Mouse (Mus musculus): ENCODE results near the gene Gm10073. TPM values are rescaled to one million over a fixed set of nuclear protein-coding genes. Genes with fewer than 3 reads are reported as not detected.
"Not testable (repeated sequence)": the region's sequence is repeated elsewhere in the genome, so short reads cannot be mapped to it uniquely, and the experiment has no call there.

Gene Gm10073
- polyA plus RNA-seq, 1 experiment: 99.0 TPM

DNA sequence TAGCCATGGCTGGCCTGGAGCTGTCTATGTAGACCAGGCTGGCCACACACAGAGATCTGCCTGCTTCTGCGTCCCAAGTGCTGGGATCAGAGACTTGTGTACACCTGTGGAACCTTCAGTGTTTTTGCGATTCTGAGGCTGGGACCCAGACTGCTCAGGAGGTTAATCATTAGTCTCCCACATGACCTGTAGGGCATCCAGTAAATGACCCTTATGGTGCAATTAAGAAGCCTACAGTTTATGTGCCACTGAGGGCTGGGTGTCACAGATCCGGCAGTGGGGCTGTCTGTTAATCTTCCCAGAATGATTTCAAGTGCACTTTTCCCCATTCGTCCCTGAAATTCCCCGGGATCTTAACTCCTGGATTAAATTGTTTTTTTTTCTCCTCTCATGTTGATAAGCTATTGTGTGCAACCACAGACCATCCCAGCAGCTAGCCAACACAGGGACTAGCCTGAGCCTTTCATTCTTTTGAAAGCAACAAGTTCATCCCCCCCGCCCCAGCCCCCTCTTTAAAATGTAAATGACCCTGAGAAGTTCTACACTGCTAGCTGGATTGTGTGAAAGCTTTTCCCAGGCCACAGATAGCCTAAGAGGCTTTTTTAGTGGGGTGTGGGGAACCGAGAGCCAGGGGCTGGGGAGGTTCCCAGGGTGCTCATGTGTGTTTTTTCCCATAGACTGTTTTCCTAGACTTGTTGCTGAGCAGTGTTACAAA, 26.2 kb upstream of the Gm10073 start:
- Histone ChIP-seq H3K4me2 (ENCODE audit: low read depth) (no peak overlapping the region), H3K36me3 (ENCODE audit: control insufficient read depth, insufficient read depth) (no peaks in the 10 kb centered on the region), H3ac (ENCODE audit: control insufficient read depth, insufficient read length) (no peak overlapping the region), H3K79me2 (ENCODE audit: control insufficient read depth, insufficient read depth) (no peaks in the 10 kb centered on the region), H3K4me3 (no peak overlapping the region), H3K27me3 (ENCODE audit: control insufficient read depth, insufficient read depth, insufficient read length) (no peaks in the 10 kb centered on the region)
- TF ChIP-seq USF1 (IDR thresholded peaks at IDR 0.05; ENCODE audit: low read depth): no peak
- no peak for TF ChIP-seq CEBPB (IDR thresholded peaks at IDR 0.05; ENCODE audit: insufficient read depth, poor library complexity, severe bottlenecking)
- TF ChIP-seq POLR2A (IDR thresholded peaks at IDR 0.05; ENCODE audit: insufficient read length, low read depth): no peak
- no peak for TF ChIP-seq MYOG (IDR thresholded peaks at IDR 0.05; ENCODE audit: control insufficient read depth in 1 of 3, insufficient read depth in 1 of 3, insufficient read length in 2 of 3, low read depth in 2 of 3)
- TF ChIP-seq SRF (IDR thresholded peaks at IDR 0.05; ENCODE audit: control insufficient read depth, insufficient read length, low read depth): no peak
- TF ChIP-seq E2F4 (IDR thresholded peaks at IDR 0.05; ENCODE audit: insufficient read depth): no peak
- TF ChIP-seq REST (IDR thresholded peaks at IDR 0.05; ENCODE audit: insufficient read depth, insufficient read length): no peak
- TF ChIP-seq MYOD1 (IDR thresholded peaks at IDR 0.05; ENCODE audit: control insufficient read depth in 1 of 3, insufficient read length in 2 of 3, low read depth in 2 of 3): no peak
- no peak for TF ChIP-seq TCF12 (IDR thresholded peaks at IDR 0.05; ENCODE audit: insufficient read depth, poor library complexity, severe bottlenecking)
- TF ChIP-seq POLR2AphosphoS2 (IDR thresholded peaks at IDR 0.05; ENCODE audit: insufficient read length, low read depth): no peak
- no peak for TF ChIP-seq TCF3 (IDR thresholded peaks at IDR 0.05; ENCODE audit: insufficient read length, low read depth)
- TF ChIP-seq MAX (IDR thresholded peaks at IDR 0.05; ENCODE audit: low read depth): no peak

GRCm38 (mm10) chr8:106597067-106597466, 23.8 kb upstream of the Gm10073 start:
- Histone ChIP-seq H3K36me3 (ENCODE audit: control insufficient read depth, insufficient read depth) (no peaks in the 10 kb centered on the region), H3K4me3 (no peak overlapping the region), H3K79me2 (ENCODE audit: control insufficient read depth, insufficient read depth) (no peaks in the 10 kb centered on the region), H3ac (ENCODE audit: control insufficient read depth, insufficient read length) (no peak overlapping the region), H3K27me3 (ENCODE audit: control insufficient read depth, insufficient read depth, insufficient read length) (no peaks in the 10 kb centered on the region), H3K4me2 (ENCODE audit: low read depth) (no peak overlapping the region)
- TF ChIP-seq TCF12 (IDR thresholded peaks at IDR 0.05; ENCODE audit: insufficient read depth, poor library complexity, severe bottlenecking): no peak
- no peak for TF ChIP-seq POLR2AphosphoS2 (IDR thresholded peaks at IDR 0.05; ENCODE audit: insufficient read length, low read depth)
- TF ChIP-seq USF1 (IDR thresholded peaks at IDR 0.05; ENCODE audit: low read depth): no peak
- TF ChIP-seq MYOG (IDR thresholded peaks at IDR 0.05; ENCODE audit: control insufficient read depth in 1 of 3, insufficient read depth in 1 of 3, insufficient read length in 2 of 3, low read depth in 2 of 3): no peak
- no peak for TF ChIP-seq REST (IDR thresholded peaks at IDR 0.05; ENCODE audit: insufficient read depth, insufficient read length)

DNA sequence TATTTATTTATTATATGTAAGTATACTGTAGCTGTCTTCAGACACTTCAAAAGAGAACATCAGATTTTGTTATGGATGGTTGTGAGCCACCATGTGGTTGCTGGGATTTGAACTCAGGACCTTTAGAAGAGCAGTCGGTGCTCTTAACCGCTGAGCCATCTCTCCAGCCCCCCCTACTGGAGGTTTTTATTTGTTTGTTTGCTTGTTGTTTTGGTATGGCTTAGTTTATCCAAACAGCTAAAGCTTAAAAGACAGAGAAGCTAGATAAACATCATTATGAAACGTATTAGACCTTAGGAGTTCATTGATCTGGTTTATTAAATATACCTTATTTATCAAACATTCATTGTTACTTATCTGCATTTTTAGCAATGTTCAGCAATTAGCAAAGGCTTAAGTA, 22.4 kb upstream of the Gm10073 start:
- H3K4me2 ChIP-seq (ENCODE audit: low read depth); H3K4me3 ChIP-seq; H3ac ChIP-seq (ENCODE audit: control insufficient read depth, insufficient read length); H3K27me3 ChIP-seq (ENCODE audit: control insufficient read depth, insufficient read depth, insufficient read length); H3K79me2 ChIP-seq (ENCODE audit: control insufficient read depth, insufficient read depth); H3K36me3 ChIP-seq (ENCODE audit: control insufficient read depth, insufficient read depth): not testable (repeated sequence)

GRCm38 (mm10) chr8:106592458-106592857, 19.2 kb upstream of the Gm10073 start:
- Histone ChIP-seq H3K4me3 (no peak overlapping the region), H3K27me3 (ENCODE audit: control insufficient read depth, insufficient read depth, insufficient read length) (no peaks in the 10 kb centered on the region), H3K4me2 (ENCODE audit: low read depth) (no peak overlapping the region), H3K36me3 (ENCODE audit: control insufficient read depth, insufficient read depth) (no peaks in the 10 kb centered on the region), H3K79me2 (ENCODE audit: control insufficient read depth, insufficient read depth) (no peaks in the 10 kb centered on the region), H3ac (ENCODE audit: control insufficient read depth, insufficient read length) (no peak overlapping the region)
- TF ChIP-seq POLR2A (IDR thresholded peaks at IDR 0.05; ENCODE audit: insufficient read length, low read depth) (no peak), MYOG (IDR thresholded peaks at IDR 0.05; ENCODE audit: control insufficient read depth in 1 of 3, insufficient read depth in 1 of 3, insufficient read length in 2 of 3, low read depth in 2 of 3) (no peak), TCF3 (IDR thresholded peaks at IDR 0.05; ENCODE audit: insufficient read length, low read depth) (no peak), MYOD1 (IDR thresholded peaks at IDR 0.05; ENCODE audit: control insufficient read depth in 1 of 3, insufficient read length in 2 of 3, low read depth in 2 of 3) (no peak), TCF12 (IDR thresholded peaks at IDR 0.05; ENCODE audit: insufficient read depth, poor library complexity, severe bottlenecking) (no peak)

GRCm38 (mm10) chr8:106588443-106589431, 15.5 kb upstream of the Gm10073 start:
- Histone ChIP-seq H3K4me3 (no peak overlapping the region), H3K27me3 (ENCODE audit: control insufficient read depth, insufficient read depth, insufficient read length) (no peaks in the 10 kb centered on the region), H3ac (ENCODE audit: control insufficient read depth, insufficient read length) (no peak overlapping the region), H3K79me2 (ENCODE audit: control insufficient read depth, insufficient read depth) (no peaks in the 10 kb centered on the region), H3K36me3 (ENCODE audit: control insufficient read depth, insufficient read depth) (no peaks in the 10 kb centered on the region), H3K4me2 (ENCODE audit: low read depth) (no peak overlapping the region)
- TF ChIP-seq MYOD1 (IDR thresholded peaks at IDR 0.05; ENCODE audit: control insufficient read depth in 1 of 3, insufficient read length in 2 of 3, low read depth in 2 of 3): no peak
- TF ChIP-seq CEBPB (IDR thresholded peaks at IDR 0.05; ENCODE audit: insufficient read depth, poor library complexity, severe bottlenecking): no peak
- TF ChIP-seq TCF12 (IDR thresholded peaks at IDR 0.05; ENCODE audit: insufficient read depth, poor library complexity, severe bottlenecking): no peak
- no peak for TF ChIP-seq E2F4 (IDR thresholded peaks at IDR 0.05; ENCODE audit: insufficient read depth)
- no peak for TF ChIP-seq POLR2A (IDR thresholded peaks at IDR 0.05; ENCODE audit: insufficient read length, low read depth)
- TF ChIP-seq USF1 (IDR thresholded peaks at IDR 0.05; ENCODE audit: low read depth): no peak
- no peak for TF ChIP-seq REST (IDR thresholded peaks at IDR 0.05; ENCODE audit: insufficient read depth, insufficient read length)
- no peak for TF ChIP-seq MYOG (IDR thresholded peaks at IDR 0.05; ENCODE audit: control insufficient read depth in 1 of 3, insufficient read depth in 1 of 3, insufficient read length in 2 of 3, low read depth in 2 of 3)
- no peak for TF ChIP-seq POLR2AphosphoS2 (IDR thresholded peaks at IDR 0.05; ENCODE audit: insufficient read length, low read depth)
- no peak for TF ChIP-seq TCF3 (IDR thresholded peaks at IDR 0.05; ENCODE audit: insufficient read length, low read depth)
- TF ChIP-seq SRF (IDR thresholded peaks at IDR 0.05; ENCODE audit: control insufficient read depth, insufficient read length, low read depth): no peak
- no peak for TF ChIP-seq MAX (IDR thresholded peaks at IDR 0.05; ENCODE audit: low read depth)

All from myocyte (in vitro differentiated cells).